Comparison of ENCODE assay signal across 8 mouse cellular contexts in the genomic region with DNA sequence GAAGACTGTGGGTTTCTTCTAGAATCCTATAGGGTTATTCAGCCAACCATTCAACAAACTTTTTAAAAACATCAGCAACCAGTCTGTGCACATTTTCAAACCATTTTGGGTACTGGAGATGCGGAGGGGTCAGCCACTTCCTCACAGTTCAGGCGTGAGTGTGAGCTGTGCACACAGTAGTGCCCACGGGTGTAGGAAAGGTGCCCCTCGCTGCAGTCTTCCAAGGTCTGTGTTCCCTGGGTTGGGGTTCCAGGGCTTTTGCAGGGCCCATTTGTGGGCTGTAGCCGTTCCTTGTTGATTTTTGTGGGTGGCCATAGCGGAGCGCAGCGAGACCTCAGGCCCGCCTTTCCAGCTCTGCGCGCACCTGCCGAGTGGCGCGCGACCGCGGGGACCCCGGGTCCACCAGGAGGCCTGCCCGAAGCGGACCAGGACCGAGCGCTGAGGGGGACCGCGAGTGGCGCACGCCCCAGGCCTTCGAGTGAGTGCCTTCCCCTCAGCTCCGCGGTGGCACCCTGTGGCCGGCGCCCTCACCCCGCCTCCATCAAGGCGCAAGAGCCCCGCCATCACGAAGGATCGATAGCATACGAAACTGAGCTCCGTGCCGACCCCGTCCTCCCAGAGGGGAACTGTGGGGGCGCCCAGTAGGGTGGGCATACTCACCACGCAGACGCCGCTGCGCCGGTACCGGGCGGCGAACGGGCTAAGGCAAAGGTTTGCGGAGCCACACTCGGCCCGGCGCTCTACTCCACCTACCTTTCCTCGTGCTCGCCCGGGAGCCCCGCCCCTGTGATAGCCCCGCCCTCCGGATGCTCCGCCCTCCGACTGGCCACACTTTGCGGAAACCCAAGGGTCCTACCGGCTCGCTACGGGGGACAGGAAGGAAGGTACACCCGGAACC. TPM values are rescaled to one million over a fixed set of nuclear protein-coding genes. Genes with fewer than 3 reads are reported as not detected.
DNase-seq lines count a peak whose midpoint lies in the region; ATAC-seq lines count a peak whose summit lies in the region.

A gene (minus strand): TSS at position 780 of the 898 bp plus-strand sequence.

- H3K4me3 ChIP-seq in hindbrain, embryonic 11.5 days (ENCODE audit: low read depth, low read length): peak within 1 kb of the TSS; percentile 71
- peak within 1 kb of the TSS; percentile 70 for H3K4me3 ChIP-seq in lung, embryonic 16.5 days (ENCODE audit: low read length)

- no peaks in the 10 kb centered on the region for H3K27me3 ChIP-seq in hindbrain, embryonic 11.5 days (ENCODE audit: control insufficient read depth, insufficient read depth, low read length)
- H3K27me3 ChIP-seq in lung, embryonic 16.5 days (ENCODE audit: control insufficient read depth, insufficient read depth, low read depth, low read length): no peaks in the 10 kb centered on the region

- H3K4me2 ChIP-seq in hindbrain, embryonic 11.5 days (replicated peaks; ENCODE audit: low read depth, low read length): peak within 1 kb of the TSS; percentile 82
- H3K4me2 ChIP-seq in lung, embryonic 16.5 days (ENCODE audit: low read depth, low read length): peak within 1 kb of the TSS; percentile 88

- peak within 1 kb of the TSS; percentile 73 for H3K9ac ChIP-seq in hindbrain, embryonic 11.5 days (ENCODE audit: low read depth, low read length)
- peak within 1 kb of the TSS; percentile 66 for H3K9ac ChIP-seq in lung, embryonic 16.5 days (ENCODE audit: low read length)

- H3K4me1 ChIP-seq in hindbrain, embryonic 11.5 days (replicated peaks; ENCODE audit: control insufficient read depth, insufficient read depth, low read length): no peaks in the 10 kb centered on the region
- peaks cover 11% of the 10 kb centered on the region; the same call in 1 of the 2 replicates for H3K4me1 ChIP-seq in lung, embryonic 16.5 days (replicated peaks; ENCODE audit: control insufficient read depth, insufficient read depth, low read length)

- H3K36me3 ChIP-seq in hindbrain, embryonic 11.5 days (ENCODE audit: control insufficient read depth, insufficient read depth, low read length): no peaks in the 10 kb centered on the region
- no peaks in the 10 kb centered on the region for H3K36me3 ChIP-seq in lung, embryonic 16.5 days (ENCODE audit: control insufficient read depth, insufficient read depth, low read length)

- DNase-seq in Muller cell, postnatal 12 days (ENCODE audit: inconsistent ontology term): peak; percentile 93
- DNase-seq in cerebellum, adult 9-11 months: peak; percentile 58
- DNase-seq in frontal cortex, adult 2 months (ENCODE audit: extremely low spot score in 1 of 2, low spot score in 1 of 2): peak; percentile 59 to 83
- peak; percentile 88 for DNase-seq in hindbrain, embryonic 11.5 days (ENCODE audit: low spot score)
- peak; percentile 78 for DNase-seq in layer of hippocampus, adult 9-11 months
- DNase-seq in ovary, adult 18-20 months (ENCODE audit: low spot score): peak; percentile 83
- peak; percentile 97 for DNase-seq in thymus, postnatal 10 days (ENCODE audit: low spot score in 2 of 2)

- ATAC-seq in hindbrain, embryonic 11.5 days (ENCODE audit: low FRiP score): peak; percentile 93
- ATAC-seq in lung, embryonic 16.5 days (ENCODE audit: low read depth): peak; percentile 91

- no peak within 1 kb of the TSS for H3K27ac ChIP-seq in hindbrain, embryonic 11.5 days (ENCODE audit: low read depth, low read length)
- 0 out of 2 replicates have a peak within 1 kb of the TSS, but pooled peaks have one; percentile 56 for H3K27ac ChIP-seq in lung, embryonic 16.5 days (ENCODE audit: low read length)

- 3% methylated on average over 60 of the region's 67 CpGs for WGBS in hindbrain, embryonic 11.5 days
- WGBS in lung, embryonic 16.5 days: 2% methylated on average over 64 of the region's 67 CpGs

- H3K9me3 ChIP-seq in hindbrain, embryonic 11.5 days (ENCODE audit: control insufficient read depth, low read length): no peaks in the 10 kb centered on the region
- no peaks in the 10 kb centered on the region for H3K9me3 ChIP-seq in lung, embryonic 16.5 days (ENCODE audit: control insufficient read depth, low read length)

RNA-seq across cellular contexts. Expression of the gene that starts here (rescaled TPM):
- polyA plus RNA-seq in frontal cortex, adult 2 months (2012; rRNA removed): 19.7 and 20.1 TPM in 2 replicates
- polyA plus RNA-seq in hindbrain, embryonic 11.5 days (2014; fragmentation: Nextera tagmentation; extraction: Ambion mirVana): 15.9 and 16.8 TPM in 2 replicates
- 15.2 and 17.5 TPM in 2 replicates for polyA plus RNA-seq in lung, embryonic 16.5 days (2015; fragmentation: Nextera tagmentation; extraction: Ambion mirVana)
